Mouse (Mus musculus) cerebellum, adult 11 months (tissue): ENCODE results near the gene Lyve1.
"Not testable (repeated sequence)": the region's sequence is repeated elsewhere in the genome, so short reads cannot be mapped to it uniquely, and the experiment has no call there.

Experiments
- DNase-seq: peaks from one replicate; pipeline ENCODE4 v3.0.0; 2022

Gene Lyve1

DNA sequence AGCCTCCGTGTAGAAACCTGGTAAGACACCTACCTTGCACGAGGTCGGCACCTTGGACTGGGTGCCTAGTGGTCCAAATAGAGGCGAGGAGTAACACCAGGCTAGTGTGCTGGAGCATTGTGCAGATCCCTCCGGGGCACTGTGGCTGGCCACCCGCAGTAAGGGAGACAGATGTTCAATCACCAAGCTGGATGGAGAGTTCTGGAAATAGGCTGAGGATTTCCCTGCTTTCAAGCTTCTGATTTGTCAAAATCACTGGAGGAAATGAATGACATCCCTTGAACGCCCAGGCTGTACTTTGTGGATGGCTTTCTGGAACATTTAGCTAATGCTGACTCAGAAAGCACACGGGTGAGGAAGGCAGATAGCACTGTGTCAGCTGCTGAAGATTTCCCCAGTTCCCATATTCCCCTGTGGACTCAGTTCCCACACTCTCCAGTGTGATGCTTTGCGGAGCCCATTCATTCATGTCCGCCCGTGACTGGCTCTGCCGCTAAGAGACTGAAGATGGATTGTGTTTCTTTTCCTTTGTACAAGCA lies at the start of gene Lyve1:
Gene Lyve1 (minus strand): TSS at position 489 of the 539 bp plus-strand sequence.
- no peak for DNase-seq

DNA sequence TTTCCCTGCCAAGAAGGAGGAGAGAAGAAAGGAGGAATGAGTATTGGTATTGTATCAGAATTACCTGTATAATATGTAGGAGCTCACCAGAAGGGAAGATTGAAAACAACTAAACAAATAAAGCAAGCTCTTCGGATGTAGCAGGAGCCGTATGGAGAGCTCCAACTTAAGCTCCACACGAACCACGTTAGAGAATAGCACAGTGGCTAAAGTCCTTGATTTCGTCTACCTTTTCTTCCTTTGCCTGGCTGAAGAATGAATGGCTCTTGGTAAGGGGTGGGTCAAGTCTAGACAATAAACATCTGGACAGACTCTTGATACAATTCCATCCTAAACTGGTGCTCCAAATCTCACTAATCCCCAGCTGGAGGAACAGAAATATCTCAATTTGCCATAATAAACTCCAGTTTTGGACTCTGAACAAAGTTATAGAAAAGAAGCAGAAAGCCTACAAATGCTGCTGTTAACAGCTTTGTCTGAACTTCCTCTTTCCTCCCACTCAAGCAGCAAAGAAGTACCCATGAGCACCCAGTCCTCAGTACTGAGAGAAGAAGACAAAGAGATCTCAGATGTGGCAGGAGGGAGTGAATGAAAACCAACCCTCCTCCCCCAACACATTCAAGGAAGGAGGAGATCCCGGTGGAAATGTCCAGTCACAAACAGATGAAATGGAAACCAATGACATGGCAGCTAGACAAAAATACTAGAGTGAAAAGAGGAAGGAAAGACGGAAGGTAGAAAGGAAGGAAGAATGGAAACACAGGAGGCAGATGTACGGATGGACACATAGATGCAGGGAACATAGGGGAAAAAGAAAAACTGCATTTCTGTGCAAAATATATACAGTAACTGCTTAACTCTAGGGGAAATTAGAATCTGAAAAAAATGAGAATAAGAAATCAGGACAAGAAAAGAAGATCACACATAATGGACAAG lies 45.4 kb upstream of the Lyve1 start:
- no peak for DNase-seq

DNA sequence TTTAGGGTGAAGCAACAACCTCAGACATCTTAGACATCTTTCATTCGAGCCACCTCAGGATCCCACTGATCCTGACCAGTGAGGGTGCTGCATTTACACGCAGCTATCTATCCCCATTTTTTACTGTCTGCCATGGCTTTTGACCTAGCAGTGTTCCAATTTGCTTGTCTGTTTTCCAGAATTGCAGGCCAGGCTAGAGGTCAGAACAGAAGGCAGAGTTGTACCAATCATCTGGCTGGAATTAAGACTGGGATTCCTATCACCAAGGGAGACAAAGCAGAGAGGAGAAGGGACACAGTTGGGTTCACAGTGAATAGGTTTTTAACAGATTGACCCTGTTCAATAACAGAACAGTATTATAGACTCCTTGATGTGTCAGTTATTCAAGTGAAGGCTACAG lies 43.5 kb upstream of the Lyve1 start:
- DNase-seq: no peak

DNA sequence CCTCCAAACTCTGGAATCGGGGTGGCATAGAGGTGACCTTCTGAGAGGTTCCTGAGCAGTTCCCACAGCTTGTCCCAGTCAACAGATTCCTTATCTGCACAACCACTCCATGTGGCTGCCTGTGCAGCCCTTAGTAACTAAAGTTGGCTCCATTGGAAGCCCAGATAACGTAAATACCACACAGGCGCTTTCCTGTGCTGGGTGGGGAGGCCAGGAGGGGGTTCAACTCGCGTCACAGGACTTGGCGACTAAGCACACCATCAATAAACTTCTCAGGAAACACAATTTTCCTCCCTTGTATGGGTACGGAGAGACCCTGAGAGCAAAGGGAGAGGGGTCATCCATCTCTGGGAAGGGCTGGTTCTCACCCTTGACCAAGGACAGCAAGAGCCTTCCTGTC lies 40.2 kb upstream of the Lyve1 start:
- no peak for DNase-seq

DNA sequence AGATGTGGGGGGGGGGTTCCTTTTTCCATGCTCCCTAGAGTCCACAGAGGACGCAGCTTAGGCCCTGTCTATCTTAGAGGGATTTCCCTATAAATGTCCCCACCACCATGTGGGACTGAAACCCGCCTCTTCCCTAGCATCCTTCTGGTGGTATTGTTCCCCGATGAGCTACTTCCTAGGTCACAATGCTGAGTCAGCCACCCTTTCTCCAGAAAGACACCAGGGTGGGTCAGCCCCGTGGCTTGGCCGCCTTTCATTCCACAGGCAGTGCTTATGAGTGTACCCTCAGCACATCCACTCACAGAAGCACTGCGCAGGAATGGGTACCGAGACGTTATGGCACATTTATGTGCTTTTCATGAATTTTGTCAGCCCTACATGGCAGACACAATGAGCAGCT lies 34.2 kb upstream of the Lyve1 start:
- no peak for DNase-seq

DNA sequence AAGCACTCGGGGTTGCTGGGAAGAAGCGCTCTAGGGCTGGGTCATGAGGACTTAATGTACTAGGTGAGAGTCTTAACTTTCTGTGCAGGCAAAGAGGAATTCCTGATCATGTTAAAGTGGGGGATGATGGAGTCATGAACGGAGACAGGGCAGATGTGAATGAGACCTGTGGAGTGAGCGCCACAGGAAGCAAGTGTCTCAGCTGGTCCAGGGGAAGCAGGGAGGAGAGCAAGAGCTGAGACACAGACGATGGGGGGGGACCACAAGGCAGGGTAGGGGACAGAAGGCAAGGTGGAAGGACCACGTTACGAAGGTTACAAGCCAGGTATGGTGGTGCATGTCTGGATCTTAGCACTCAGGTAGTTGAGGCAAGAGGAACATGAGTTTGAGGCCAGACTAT lies 33.4 kb upstream of the Lyve1 start:
- DNase-seq: no peak

DNA sequence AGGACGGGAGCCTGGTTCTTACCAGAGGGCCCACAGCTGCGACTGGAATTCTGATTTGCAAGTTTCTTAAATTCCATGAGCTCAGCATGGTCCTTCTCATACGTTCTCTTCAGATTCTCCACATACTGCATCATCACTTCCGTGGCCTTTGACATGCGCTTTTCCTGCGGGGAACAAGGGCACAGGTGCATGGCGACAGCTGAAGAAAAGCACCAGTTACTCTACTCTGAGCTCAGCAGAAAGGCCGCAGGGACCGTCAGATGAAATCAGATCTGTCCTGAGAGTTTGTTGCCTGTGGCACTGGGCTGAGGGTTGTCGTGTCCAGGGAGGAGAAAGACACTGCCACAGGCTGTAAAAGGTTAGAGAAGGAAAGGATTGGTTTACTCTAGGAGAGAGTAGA lies 32.7 kb upstream of the Lyve1 start:
- not testable (repeated sequence) for DNase-seq

DNA sequence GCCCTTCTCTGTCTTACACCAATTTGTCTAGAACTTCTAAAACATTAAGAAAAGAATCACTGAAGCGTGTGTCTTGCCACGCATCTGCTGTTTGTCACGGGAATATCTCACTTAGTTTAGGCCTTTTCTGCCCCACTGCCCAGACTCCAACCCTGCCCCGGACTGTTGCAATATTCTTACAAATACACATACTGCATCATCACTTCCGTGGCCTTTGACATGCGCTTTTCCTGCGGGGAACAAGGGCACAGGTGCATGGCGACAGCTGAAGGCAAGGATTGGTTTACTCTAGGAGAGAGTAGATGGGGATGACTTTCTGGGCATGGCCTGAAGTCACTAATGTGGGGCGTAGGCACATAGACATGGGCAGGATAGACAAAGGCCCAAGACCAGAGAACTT lies 31.6 kb upstream of the Lyve1 start:
- DNase-seq: no peak

DNA sequence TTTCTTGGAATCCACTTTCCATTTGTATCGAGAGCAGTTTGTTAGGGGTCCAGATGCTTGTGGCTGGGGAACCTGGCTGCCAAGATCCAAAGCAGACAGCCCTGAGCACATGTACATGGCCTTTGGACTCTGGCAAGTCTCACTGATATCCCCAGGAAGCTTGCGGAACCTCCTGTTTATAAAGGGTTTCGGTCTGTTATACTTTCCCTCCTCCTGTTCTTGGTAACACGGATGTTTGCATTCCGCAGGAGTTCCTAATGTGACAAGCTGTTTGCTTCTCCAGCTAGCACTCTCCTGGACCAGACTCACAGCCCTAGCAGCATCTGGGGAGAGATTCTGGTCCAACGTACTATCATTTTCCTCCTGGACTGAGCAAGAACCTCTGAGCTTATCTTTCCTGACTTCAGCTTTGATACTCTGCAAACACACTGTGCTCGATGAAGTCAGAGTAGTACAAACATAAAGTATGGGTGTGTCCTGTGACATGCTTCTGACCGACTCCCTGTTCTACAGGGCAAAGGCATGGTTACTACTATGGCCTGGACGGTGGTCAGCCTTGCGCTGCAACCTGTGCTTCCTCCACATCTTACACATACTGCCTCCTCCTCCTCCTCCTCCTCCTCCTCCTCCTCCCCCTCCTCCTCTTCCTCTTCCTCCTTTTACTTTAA lies 31.0 kb upstream of the Lyve1 start:
- DNase-seq: no peak

DNA sequence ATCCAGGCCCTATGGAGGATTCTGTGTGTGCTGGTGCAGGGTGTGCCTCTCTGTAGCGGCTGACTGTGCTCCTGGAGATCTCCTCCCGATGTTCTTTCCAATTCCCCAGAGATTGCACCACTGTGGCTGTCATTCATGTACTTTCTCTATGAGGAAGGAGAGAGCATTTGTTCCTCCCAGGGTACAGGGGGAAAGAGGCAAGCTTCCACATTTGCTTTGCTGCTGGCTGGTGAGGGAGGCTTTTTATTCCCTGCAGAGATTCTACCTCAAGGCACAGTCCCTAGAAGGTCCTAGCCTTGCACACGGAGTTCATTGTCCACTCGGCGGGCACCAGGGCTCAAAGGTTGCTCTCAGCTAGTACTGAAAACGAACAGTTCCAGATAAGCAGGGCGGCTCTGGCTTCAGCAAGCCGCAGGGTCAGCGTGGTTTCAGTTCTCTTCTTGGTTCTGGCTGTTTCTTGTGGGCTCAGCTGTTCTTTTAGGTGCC lies 28.5 kb upstream of the Lyve1 start:
- no peak for DNase-seq

DNA sequence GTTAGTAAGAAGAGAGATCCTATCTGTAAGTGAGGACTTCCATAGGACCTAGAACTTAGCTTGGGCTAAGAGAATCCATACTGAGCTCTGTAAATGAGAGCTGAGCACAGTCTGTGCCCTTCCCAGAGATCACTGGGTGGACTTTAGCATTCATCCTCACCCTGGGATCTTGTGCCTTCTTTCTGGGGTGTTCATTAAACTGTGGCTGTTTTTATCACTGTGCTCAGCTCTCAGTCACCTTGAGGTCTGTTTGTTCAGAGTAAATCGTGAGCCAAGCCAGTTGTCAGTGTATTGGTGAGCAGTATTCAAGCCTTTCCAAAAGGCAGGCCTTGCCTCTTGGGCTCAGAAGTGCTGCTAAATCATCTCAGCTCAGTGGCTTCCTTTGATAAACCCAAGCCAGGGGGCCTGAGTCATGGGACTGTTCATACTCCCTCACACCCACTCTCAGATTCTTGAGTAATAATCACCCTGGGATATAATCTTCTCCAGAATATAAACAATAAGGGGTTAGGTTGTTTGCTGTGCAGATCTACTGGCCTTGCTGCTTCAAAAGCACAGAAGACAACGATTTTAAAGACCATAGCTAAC lies 18.8 kb upstream of the Lyve1 start:
- no peak for DNase-seq

DNA sequence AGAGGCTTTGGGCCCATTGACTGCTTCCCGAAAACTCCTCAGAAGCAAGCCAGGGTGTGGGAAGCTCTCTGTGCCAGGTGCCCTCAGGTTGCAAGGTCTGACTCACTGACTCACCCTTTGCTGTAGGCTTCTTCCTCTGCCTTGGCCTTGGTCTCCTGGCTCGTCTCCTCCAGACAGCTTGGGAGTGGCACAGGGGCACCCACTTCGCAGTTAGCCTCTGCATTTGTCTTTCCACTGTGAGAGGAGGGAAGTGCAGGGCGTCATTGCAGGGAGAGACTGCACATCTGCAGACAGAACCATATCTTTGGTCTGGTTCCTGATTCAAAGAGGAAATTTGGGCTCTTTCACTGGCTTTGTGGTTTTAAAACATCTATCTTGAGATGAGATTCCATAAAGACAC lies 15.0 kb upstream of the Lyve1 start:
- no peak for DNase-seq

DNA sequence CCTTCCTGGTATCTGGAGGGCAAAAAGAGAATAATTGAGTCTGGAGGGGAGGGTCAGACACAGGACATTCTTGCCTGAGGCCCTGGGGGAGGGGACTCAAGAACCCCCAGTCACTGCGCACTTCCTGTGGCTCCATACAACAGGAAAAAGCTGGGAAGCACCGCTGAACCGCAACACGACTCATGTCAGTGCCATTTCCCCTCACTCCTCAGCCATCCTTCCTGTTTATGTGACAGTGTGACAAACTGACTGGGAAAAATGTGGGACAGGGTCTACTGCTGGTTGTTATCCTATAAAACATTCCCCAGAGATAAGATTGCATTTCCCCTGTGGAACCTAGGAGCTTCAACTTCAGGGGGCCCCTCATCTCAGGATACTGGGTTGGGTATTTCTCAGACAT lies 13.9 kb upstream of the Lyve1 start:
- no peak for DNase-seq

DNA sequence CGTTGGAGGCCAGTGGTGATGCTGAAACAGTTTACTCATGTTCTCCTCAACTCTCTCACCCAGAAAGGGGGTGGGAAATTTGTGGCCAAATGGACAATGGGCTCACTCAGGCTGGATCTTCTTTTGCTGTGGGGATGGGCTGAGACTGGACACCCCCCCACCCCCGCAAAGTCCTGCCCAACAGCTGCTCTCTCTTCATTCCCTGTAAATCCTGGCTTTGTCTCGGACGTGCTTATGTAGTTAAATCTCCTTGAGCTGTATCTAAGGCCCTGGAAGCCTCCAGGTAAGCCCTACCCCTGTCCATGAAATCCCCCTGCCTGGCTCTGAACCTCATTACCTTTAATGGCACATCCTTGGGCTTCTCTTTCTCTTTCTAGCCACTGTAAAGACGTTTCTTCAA lies 5.8 kb upstream of the Lyve1 start:
- DNase-seq: no peak

DNA sequence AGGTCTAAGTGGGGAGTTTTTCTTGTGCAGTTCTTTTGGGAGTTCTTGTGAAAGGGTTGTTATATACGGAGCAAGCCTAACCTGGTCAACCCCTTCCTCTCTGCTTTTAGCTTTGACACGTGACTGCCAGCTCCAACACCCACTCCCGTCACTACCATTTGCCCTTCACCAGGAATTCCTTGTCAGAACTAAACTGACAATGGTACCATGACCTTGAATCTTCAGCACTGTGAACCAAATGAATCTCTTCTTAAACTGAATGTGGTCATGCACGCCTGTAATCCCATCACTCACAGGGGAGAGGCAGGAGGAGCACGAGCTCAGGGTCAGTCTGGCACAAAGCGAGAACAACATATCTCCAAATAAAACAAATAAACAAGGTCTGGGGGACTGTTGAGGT lies 4.1 kb upstream of the Lyve1 start:
- no peak for DNase-seq

DNA sequence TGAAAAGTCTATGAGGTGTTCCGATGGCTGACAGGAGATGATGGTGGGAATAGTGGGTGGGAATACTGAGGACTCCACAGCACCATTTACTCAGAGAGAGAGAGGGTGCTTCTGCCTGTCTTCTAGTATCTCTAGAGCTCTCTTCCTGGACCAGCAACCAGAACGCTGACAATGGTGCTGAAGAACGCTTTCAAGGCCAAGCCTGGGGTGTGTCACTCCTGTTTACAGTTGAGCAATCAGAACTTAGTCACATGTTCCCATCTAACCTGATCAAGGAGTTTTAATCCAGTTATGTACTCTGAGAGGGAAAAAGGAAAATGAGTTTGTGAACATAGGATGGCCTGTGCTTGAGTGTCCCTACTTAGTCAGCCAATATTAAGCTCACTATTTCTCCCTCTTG lies 3.0 kb upstream of the Lyve1 start:
- DNase-seq: no peak

DNA sequence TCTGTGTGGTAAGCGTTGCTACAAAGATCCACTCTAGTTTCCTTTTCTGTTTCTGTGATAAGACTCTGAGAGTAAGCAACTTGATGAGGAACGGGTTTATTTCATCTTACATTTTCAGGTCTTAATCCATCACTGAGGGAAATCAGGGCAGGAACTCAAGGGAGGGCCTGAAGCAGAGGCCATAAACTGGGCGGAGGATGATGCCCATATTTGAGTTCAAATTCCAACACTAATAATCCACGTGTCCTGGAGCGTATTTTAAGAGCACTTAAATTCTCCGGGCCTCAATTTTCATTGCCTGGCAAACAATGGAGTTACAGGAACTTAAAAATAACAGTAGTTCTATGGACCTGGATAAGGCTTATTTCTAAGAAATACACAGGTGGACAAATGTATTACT lies 2.5 kb upstream of the Lyve1 start:
- DNase-seq: no peak

DNA sequence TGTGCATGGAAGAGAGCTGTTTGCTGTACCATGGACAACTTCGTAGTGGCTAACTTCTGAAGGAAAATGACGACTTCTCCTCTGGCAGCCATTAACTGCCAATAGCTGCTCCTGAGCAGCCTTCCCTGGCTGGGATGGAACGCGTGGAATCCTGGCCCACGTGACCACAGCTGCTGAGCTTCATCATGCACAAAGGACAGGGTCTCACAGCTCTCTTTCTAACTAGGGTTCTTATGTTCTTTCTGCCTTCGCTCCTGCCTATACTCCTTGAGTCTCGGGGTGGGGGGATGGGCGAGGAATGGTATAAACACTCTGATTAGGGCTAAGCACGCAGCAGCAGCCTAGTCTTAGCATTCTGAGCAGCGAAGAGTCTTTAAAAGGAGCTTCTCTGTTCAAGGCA lies 2.0 kb upstream of the Lyve1 start:
- DNase-seq: no peak

DNA sequence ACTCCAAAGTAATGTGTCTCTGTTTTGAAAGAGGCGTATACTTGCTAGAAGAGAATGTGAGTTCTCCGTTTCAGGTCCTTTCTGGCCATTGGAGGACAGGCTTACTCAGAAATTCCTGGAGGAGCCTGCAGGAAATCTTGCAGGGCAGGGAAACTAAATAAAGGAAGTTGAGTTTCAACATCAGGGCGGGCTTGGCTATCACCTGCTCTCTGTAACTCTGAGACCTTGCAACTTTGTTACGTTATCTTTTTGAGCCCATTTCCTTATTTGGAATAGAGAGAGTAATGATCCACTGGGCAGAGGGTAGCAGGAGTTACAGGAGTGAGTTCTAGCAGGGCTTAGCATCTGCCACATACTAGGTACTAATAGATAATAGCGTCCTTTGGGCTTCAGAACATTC lies 2.9 kb downstream of the Lyve1 start:
- no peak for DNase-seq

DNA sequence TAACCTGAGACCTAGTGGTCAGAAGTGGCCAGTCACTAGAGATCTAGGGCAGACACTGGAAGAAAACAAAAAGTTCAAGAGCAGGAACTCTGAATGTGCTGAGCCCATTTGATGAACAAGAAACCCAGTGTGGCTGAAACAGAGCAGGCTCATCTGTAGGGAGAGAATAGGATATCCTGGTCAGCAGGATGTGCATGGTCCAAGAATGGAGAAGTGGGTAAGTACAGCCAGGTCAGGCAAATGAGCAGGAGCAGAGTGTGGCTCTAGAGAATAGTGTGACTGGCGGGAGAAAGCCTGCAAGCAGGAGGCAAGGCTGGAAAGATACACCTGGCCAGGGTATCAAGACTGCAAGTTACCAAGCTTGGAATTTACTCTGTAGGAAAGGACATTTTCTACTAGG lies 7.4 kb downstream of the Lyve1 start:
- DNase-seq: no peak

DNA sequence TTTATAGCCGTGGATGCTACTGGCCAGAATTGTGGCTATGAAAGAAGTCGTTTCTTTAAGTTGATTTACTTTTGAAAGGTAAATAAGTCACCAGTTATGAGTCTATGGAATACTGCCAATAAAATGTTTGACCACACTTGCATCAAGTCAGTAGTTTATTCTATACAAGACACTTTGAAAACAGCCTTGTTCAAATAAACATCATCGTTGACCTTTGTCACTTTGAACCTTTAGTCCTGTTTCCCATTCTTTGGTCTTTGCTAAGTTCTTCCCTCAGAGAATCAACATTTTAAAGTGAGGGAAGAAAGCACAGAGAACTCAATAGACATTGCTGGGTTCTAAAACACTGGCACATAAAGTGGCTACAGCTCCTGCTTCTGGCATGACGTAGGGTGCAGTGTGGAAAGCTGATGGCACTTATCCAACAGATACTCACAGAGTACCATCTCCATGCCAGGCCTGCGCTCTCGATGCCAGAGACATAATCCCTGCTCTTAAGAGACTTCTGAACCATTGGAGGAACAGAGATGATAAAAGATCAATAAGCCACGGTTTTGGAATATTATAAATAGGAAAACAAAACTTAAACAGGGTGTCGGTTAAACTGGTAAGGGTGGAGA lies 8.0 kb downstream of the Lyve1 start:
- DNase-seq: no peak

DNA sequence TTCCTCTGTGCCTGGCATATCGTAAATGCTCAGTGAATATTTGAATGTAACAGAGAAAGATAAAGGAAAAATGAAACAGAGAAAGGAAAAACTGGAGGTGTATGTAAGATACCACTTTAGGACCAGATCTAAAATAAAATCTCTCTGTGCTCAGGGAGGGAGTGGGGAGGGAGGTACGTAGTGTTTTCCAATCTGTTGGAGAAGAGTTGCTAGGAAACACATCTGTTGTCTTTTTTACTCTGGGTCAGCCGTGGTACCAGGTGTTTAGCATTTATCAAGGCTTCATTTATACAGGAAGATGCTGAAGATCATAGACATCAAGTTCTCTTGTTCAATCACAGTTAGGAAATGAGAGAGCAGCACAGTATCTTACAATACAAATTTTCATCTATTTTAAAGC lies 8.5 kb downstream of the Lyve1 start:
- DNase-seq: no peak

DNA sequence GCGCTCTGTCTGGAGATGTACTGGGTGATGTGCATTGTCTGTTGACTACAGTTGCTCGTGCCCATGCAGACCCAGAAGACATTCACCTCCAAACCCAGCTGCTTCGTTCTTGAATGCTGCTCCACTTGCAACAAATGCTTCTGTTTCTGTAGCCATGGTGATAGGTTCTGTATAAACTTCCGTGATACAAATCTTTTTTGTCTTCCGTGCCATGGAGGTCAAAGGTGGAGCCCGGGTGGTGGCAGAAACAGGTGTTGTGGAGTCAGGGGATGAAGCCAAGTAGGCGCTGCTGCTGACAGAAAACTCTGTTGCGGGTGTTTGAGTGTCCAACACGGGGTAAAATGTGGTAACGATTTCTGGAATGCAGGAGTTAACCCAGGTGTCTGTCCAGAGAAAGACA lies 9.4 kb downstream of the Lyve1 start:
- no peak for DNase-seq
